Mouse (Mus musculus) heart, embryonic 14.5 days (tissue): ENCODE data around the gene Cd300lg. TPM values are rescaled to one million over a fixed set of nuclear protein-coding genes. Genes with fewer than 3 reads are reported as not detected.

Experiments used
- ATAC-seq: fragments of 200-750 bp; cut with Nextera tagmentation; 2 replicates; pipeline ENCODE4 v1.8.0; 2017; ENCODE audit warnings: low read depth, moderate TSS enrichment; ENCODE audit not compliant: insufficient number of reproducible peaks, insufficient read depth, low FRiP score
- H3K27ac ChIP-seq, 2 experiments: fragments of 200-500 bp in 1 of 2; fragments of 300-500 bp in 1 of 2; sonication (generic) in 1 of 2; replicated peaks in 1 of 2; 2 replicates each; pipeline ENCODE4 v1.5.1; 2012 to 2014; ENCODE audit warnings: low read depth in 2 of 2, low read length in 2 of 2, control low read depth in 1 of 2, mild to moderate bottlenecking in 1 of 2, mixed read lengths in 1 of 2; ENCODE audit not compliant: control insufficient read depth in 1 of 2, insufficient read depth in 1 of 2
- H3K27me3 ChIP-seq: fragments of 300-500 bp; sonication (generic); 2 replicates; pipeline ENCODE4 v1.6.1; 2014; ENCODE audit warnings: mild to moderate bottlenecking, low read length, control low read depth; ENCODE audit not compliant: control insufficient read depth, insufficient read depth
- H3K36me3 ChIP-seq: fragments of 300-500 bp; sonication (generic); 2 replicates; pipeline ENCODE4 v1.6.1; 2014; ENCODE audit warnings: mild to moderate bottlenecking, control low read depth, low read length, mixed read lengths; ENCODE audit not compliant: control insufficient read depth, insufficient read depth
- H3K4me1 ChIP-seq, 2 experiments: fragments of 200-500 bp in 1 of 2; fragments of 300-500 bp in 1 of 2; sonication (generic) in 1 of 2; 2 replicates each; pipeline ENCODE4 v1.6.1; 2012 to 2014; ENCODE audit warnings: low read length in 2 of 2, control low read depth in 1 of 2, mixed read lengths in 1 of 2; ENCODE audit not compliant: control insufficient read depth in 2 of 2, insufficient read depth in 2 of 2
- H3K4me2 ChIP-seq: fragments of 300-500 bp; sonication (generic); 2 replicates; pipeline ENCODE4 v1.6.1; 2014; ENCODE audit warnings: mild to moderate bottlenecking, low read length
- H3K4me3 ChIP-seq, 2 experiments: fragments of 200-500 bp in 1 of 2; fragments of 300-500 bp in 1 of 2; sonication (generic) in 1 of 2; 2 replicates each; pipeline ENCODE4 v1.5.1; 2012 to 2014; ENCODE audit warnings: low read length in 2 of 2, mild to moderate bottlenecking in 2 of 2, control low read depth in 1 of 2, low read depth in 1 of 2, moderate library complexity in 1 of 2; ENCODE audit not compliant: control insufficient read depth in 1 of 2, insufficient read depth in 1 of 2
- H3K9ac ChIP-seq: fragments of 300-500 bp; sonication (generic); 2 replicates; pipeline ENCODE4 v1.6.1; 2014; ENCODE audit warnings: mild to moderate bottlenecking, low read length
- H3K9me3 ChIP-seq: fragments of 300-500 bp; sonication (generic); 2 replicates; pipeline ENCODE4 v1.6.1; 2016; ENCODE audit warnings: low read length, control low read depth; ENCODE audit not compliant: control insufficient read depth
- WGBS: fragments of 180-500 bp; shearing (Covaris S2); extraction: QIAGEN DNeasy Blood & Tissue Kit; methylation state at CpG from one replicate; pipeline ENCODE4 v1.1.7; 2014; 5-methylcytosine and 5-hydroxymethylcytosine counted together
- polyA plus RNA-seq: library from polyadenylated mRNA; unstranded; fragments of >200 nt; fragmentation: Nextera tagmentation; extraction: Ambion mirVana; gene quantifications from 2 replicates; pipeline ENCODE4 v1.2.1, GENCODE M21; 2014

The Cd300lg gene
- polyA plus RNA-seq, 1 experiment from 2014 or later, result 4.8 TPM

DNA sequence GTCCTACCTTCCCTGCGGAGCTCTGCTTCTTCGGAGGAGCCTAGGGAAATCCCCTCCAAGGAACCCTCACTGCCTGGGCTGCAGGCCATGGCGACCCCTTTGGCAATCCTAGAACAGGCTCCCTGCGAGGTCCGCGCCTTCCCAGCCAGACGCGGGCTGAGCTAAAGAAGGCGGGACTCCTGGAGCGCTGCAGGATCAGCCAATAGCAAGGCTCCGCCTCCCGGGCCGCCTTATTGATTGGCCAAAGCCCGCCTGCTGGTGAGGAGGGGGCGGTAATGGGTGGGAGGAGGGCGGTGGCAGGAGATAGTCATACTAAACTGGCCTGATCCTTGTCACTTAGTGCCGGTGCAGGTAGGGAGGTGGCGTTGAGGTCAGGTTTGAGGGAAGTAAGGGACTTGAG lies 41.0 kb downstream of the Cd300lg start:
- no peaks in the 10 kb centered on the region for H3K27me3 ChIP-seq
- no peak overlapping the region for H3K27ac ChIP-seq
- WGBS, result 1% methylated on average over 18 of the region's 18 CpGs
- H3K9me3 ChIP-seq, result no peaks in the 10 kb centered on the region
- H3K4me1 ChIP-seq, result peaks cover 10 to 23% of the 10 kb centered on the region in 2 experiments; a peak in 3 of 4 replicates
- H3K9ac ChIP-seq, result peak overlapping the region; percentile 71
- peaks cover 15% of the 10 kb centered on the region; the same call in 1 of the 2 replicates for H3K36me3 ChIP-seq
- peak overlapping the region; percentile 83 for H3K4me2 ChIP-seq
- peak overlapping the region; percentile 40 for H3K4me3 ChIP-seq
- ATAC-seq, result peak; percentile 55; the same call in 1 of the 2 replicates

DNA sequence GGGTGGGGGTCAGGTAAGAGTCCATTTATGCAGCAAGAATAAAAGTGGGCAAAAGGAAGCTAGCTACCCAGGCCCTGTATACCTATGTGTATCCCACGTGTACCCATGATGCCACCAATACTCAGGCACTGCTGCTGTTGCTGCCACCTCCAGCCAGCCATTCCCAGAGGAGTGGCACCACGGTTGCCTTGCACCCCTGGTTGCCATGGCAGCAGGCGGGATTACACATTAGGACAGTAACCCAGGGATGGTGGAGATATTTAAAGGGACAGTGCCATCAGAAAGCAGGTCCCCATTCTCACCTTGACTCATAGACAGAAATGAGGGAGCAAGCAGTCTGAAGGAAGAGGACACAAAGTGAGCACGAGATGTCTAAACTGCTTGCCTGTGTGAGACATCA lies 41.9 kb downstream of the Cd300lg start:
- 0 out of 2 replicates have a peak overlapping the region, but pooled peaks have one; percentile 83 for H3K4me2 ChIP-seq
- no peak overlapping the region for H3K9ac ChIP-seq
- H3K9me3 ChIP-seq, result no peaks in the 10 kb centered on the region
- H3K27ac ChIP-seq, result no peak overlapping the region
- H3K4me3 ChIP-seq, result no peak overlapping the region
- H3K36me3 ChIP-seq, result peaks cover 11% of the 10 kb centered on the region; the same call in 1 of the 2 replicates
- ATAC-seq, result no peak
- peaks cover 10 to 23% of the 10 kb centered on the region in 2 experiments; a peak in 3 of 4 replicates for H3K4me1 ChIP-seq
- 56% methylated on average over 4 of the region's 4 CpGs for WGBS
- no peaks in the 10 kb centered on the region for H3K27me3 ChIP-seq

DNA sequence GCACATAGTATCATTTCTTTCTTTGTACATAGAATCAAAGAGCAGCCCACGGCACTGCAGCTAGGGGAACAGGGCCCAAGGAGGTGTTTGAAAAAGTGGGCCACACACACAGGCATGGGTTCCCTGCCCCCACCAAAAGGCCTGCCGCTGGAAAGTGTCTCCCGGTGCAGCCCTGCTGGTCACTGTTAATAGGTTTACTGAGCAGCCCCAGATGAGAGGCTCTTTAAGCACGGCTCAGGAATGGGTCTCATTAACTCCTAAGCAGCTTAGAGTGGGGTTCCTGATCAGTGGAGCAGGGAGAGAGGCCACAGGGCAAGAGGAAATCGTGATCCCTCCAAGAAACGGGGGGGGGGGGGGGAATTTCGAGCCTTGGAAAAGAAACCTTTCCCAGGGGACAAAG lies 42.9 kb downstream of the Cd300lg start:
- Histone ChIP-seq H3K4me3 (no peak overlapping the region), H3K9ac (no peak overlapping the region), H3K36me3 (0 out of 2 replicates have a peak, but pooled peaks cover 5% of the 10 kb centered on the region), H3K27me3 (no peaks in the 10 kb centered on the region), H3K27ac (no peak overlapping the region), H3K4me1 (peaks cover 10 to 23% of the 10 kb centered on the region in 2 experiments; a peak in 3 of 4 replicates), H3K9me3 (no peaks in the 10 kb centered on the region), H3K4me2 (no peak overlapping the region)
- ATAC-seq, result no peak
- 49% methylated on average over 7 of the region's 7 CpGs for WGBS

DNA sequence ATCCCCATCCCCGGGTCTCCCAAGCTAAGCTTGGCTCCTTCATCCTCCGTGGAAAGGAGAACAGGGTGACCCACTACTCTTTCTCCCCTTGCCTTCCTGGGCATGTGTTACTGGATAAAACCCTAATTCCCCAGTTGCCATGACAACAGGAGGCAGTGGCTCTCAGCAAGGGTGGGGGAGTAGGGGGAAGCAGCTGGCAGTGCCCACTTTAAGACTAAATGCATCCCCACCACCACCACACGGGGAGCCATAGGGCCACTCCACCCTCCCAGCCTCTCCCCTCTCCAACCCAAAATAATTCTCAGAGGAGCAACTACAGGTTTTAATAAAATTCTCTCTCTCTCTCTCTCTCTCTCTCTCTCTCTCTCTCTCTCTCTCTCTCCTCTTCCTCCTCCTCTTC lies 45.0 kb downstream of the Cd300lg start:
- Histone ChIP-seq H3K36me3 (no peaks in the 10 kb centered on the region), H3K9ac (peak overlapping the region; percentile 68; the same call in 1 of the 2 replicates), H3K27ac (peak overlapping the region in 1 of 2 experiments; percentile 82; a peak in 2 of 4 replicates), H3K4me3 (peak overlapping the region in 1 of 2 experiments; percentile 58; a peak in 2 of 4 replicates), H3K4me1 (peaks cover 13 to 23% of the 10 kb centered on the region in 2 experiments), H3K27me3 (no peaks in the 10 kb centered on the region), H3K4me2 (peak overlapping the region; percentile 96), H3K9me3 (no peaks in the 10 kb centered on the region)
- WGBS, result 26% methylated on average over 3 of the region's 3 CpGs
- ATAC-seq, result no peak

DNA sequence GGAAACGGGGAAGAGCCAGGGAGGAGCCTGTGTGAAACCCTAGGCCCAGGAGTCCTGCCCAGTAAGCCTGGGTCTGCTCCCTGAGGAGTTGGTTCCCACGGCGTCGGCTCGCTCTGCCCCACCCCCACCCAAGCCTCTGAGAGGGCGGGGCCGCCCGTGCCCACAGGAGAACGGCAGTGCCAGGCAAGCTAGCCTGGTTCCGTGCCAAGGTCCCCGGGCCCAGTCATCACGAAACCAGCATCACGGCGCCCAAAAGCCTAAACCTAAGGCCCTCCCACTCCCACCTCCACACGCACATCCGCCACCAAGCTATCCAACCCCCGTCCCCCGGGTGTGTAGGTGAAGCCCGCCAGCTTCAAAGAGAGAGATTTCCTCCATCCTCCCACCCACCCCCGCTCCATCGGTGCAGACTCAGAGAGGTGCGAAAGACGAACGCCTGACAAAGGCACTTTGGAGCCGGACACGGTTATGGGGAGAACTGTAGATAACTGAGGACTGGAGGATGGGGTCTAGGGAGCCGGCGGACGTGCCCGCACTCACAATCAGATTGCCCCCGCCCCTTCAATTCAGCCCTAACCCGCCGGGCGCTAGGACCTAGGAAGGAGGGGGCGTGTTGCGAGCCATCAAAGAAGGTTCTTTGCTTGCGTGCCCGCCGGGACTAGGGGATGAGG lies 45.9 kb downstream of the Cd300lg start:
- peak overlapping the region; percentile 96 for H3K4me2 ChIP-seq

DNA sequence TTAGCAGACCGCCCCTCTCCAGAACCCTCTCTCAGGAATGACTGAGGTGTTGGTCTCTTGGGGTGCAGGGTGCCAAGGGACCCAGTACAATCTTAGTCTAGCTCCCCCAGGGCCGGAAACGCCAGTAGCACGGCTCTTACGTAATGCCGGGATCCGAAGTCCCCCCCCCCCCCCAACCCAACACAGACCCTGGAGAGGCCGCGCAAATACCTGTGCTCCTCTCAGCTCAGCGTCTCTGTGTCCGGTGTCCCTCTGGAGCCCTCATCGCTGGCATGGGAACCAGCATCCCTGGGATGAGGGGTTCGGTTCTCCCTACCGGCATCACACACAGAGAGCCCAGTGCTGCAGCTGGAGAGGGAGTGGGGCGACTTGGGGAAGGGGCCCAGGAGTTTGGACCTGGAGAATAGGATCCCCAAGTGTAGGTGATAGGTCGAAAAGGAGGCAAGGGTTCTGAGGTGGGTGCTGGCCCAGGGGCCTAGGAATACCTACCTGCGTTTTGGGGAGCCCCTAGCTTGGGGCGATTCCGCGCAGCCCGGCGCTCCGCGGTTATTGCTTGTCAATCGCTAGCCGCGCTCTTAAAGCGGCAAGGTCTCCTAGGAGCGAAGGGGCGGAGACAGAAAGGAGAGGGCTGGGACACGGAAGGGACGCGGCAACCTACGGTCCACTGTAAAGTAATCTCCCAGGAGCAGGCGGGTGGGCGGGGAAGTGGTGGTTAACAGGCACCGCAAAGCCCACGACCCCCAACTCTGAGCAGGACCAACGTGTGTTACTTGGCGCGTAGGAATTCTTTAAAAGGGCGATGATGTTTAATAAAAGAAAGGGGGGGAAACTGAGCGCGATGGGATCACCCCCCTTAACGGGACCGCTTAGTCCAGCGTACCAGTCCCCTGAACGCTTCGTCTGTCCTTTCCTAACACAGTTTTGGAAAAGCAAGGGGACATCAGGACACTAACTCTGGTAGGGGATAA lies 46.9 kb downstream of the Cd300lg start, which contains the start of gene Mpp2:
Mpp2 (minus strand) TSS at position 585 of the 968 bp plus-strand sequence.
- H3K4me1 ChIP-seq, result peaks cover 5 to 10% of the 10 kb centered on the region in 2 experiments
- under 1% methylated on average over 49 of the region's 49 CpGs for WGBS

More for the DNA sequence above, 45.9 kb downstream of the Cd300lg start:
- Histone ChIP-seq H3K27ac (peak overlapping the region; percentile 41 to 82), H3K27me3 (no peaks in the 10 kb centered on the region), H3K9ac (peak overlapping the region; percentile 68), H3K4me3 (peak overlapping the region; percentile 58 to 73), H3K9me3 (no peaks in the 10 kb centered on the region), H3K36me3 (no peaks in the 10 kb centered on the region), H3K4me1 (peaks cover 8 to 19% of the 10 kb centered on the region in 2 experiments)
- WGBS, result under 1% methylated on average over 38 of the region's 39 CpGs
- peak; percentile 64 for ATAC-seq

More for the DNA sequence above, 46.9 kb downstream of the Cd300lg start, which contains the start of gene Mpp2:
- no peaks in the 10 kb centered on the region for H3K36me3 ChIP-seq
- H3K4me3 ChIP-seq, result peak within 1 kb of the TSS; percentile 58 to 73
- no peaks in the 10 kb centered on the region for H3K9me3 ChIP-seq
- H3K4me2 ChIP-seq, result peak within 1 kb of the TSS; percentile 96
- peak; percentile 14; the same call in 1 of the 2 replicates for ATAC-seq
- H3K27me3 ChIP-seq, result no peaks in the 10 kb centered on the region
- H3K27ac ChIP-seq, result peak within 1 kb of the TSS; percentile 82 to 85
- peak within 1 kb of the TSS; percentile 68 for H3K9ac ChIP-seq
